Mouse (Mus musculus) myocyte (in vitro differentiated cells): ENCODE data around the gene Cfap65.

Experiments used
- E2F4 ChIP-seq: IDR thresholded peaks from one replicate; pipeline ENCODE4 v1.6.1; 2011; ENCODE audit warnings: mild to moderate bottlenecking, control low read depth, moderate library complexity; ENCODE audit not compliant: insufficient read depth
- MAX ChIP-seq: IDR thresholded peaks from one replicate; pipeline ENCODE4 v1.6.1; 2011; ENCODE audit warnings: low read depth, mild to moderate bottlenecking, control low read depth
- MYOD1 ChIP-seq, 3 experiments: IDR thresholded peaks; one replicate each; pipeline ENCODE4 v1.6.1; 2011; ENCODE audit warnings: control low read depth in 2 of 3, low read depth in 2 of 3, mild to moderate bottlenecking in 2 of 3, moderate library complexity in 1 of 3; ENCODE audit not compliant: insufficient read length in 2 of 3, control insufficient read depth in 1 of 3
- POLR2A ChIP-seq: IDR thresholded peaks from one replicate; pipeline ENCODE4 v1.6.1; 2011; ENCODE audit warnings: low read depth, mild to moderate bottlenecking, control low read depth, moderate library complexity; ENCODE audit not compliant: insufficient read length
- POLR2AphosphoS2 ChIP-seq: IDR thresholded peaks from one replicate; pipeline ENCODE4 v1.6.1; 2011; ENCODE audit warnings: low read depth, control low read depth; ENCODE audit not compliant: insufficient read length
- TCF12 ChIP-seq: IDR thresholded peaks from one replicate; pipeline ENCODE4 v1.6.1; 2011; ENCODE audit warnings: mild to moderate bottlenecking, control low read depth; ENCODE audit not compliant: poor library complexity, insufficient read depth, severe bottlenecking
- TCF3 ChIP-seq: IDR thresholded peaks from one replicate; pipeline ENCODE4 v1.6.1; 2011; ENCODE audit warnings: low read depth, control low read depth; ENCODE audit not compliant: insufficient read length
- USF1 ChIP-seq: IDR thresholded peaks from one replicate; pipeline ENCODE4 v1.6.1; 2011; ENCODE audit warnings: low read depth, mild to moderate bottlenecking, control low read depth, moderate library complexity

- TF ChIP-seq POLR2A (no peak), TCF3 (no peak), E2F4 (no peak), USF1 (no peak), POLR2AphosphoS2 (no peak), MAX (no peak), TCF12 (no peak), MYOD1 (IDR thresholded peaks at IDR 0.05; ENCODE audit: control insufficient read depth in 1 of 3, insufficient read length in 2 of 3, low read depth in 2 of 3) (no peak)
Measured at GRCm38 (mm10) chr1:74884196-74885141, 50.9 kb downstream of the Cfap65 start.
